Mouse (Mus musculus) retina, postnatal 7 days (tissue): Measurements from ENCODE around the gene Gm45713.
A peak's percentile ranks its signal among the peaks of the same experiment; 100 is the strongest.
"Not testable (repeated sequence)": the region's sequence is repeated elsewhere in the genome, so short reads cannot be mapped to it uniquely, and the experiment has no call there.

Source experiments
- DNase-seq: peaks from one replicate; pipeline ENCODE4 v3.0.0-alpha.2; 2012; ENCODE audit warnings: low read depth, low spot score

The Gm45713 gene

GRCm38 (mm10) chr7:45162996-45163615 lies 27.1 kb upstream of the Gm45713 start:
- no peak for DNase-seq

DNA sequence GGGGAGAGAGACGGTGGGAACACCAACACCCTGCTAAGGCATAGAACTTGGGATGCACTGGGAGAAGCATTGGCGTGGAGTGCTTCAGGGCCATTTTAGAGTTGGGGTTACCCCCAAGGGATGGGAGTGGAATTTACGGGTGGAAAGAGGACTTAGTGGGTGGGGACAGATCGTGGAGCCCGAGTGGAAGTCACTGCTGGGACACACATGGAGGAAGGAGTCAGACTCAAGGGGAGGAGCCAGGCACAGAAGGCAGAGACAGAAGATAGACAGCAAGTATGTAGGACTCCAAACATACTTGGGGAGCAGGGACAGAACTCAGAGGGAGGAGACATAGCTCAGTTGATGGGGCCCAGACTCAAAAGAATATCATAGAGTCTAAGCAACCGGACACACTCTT lies 26.5 kb upstream of the Gm45713 start:
- no peak for DNase-seq

DNA sequence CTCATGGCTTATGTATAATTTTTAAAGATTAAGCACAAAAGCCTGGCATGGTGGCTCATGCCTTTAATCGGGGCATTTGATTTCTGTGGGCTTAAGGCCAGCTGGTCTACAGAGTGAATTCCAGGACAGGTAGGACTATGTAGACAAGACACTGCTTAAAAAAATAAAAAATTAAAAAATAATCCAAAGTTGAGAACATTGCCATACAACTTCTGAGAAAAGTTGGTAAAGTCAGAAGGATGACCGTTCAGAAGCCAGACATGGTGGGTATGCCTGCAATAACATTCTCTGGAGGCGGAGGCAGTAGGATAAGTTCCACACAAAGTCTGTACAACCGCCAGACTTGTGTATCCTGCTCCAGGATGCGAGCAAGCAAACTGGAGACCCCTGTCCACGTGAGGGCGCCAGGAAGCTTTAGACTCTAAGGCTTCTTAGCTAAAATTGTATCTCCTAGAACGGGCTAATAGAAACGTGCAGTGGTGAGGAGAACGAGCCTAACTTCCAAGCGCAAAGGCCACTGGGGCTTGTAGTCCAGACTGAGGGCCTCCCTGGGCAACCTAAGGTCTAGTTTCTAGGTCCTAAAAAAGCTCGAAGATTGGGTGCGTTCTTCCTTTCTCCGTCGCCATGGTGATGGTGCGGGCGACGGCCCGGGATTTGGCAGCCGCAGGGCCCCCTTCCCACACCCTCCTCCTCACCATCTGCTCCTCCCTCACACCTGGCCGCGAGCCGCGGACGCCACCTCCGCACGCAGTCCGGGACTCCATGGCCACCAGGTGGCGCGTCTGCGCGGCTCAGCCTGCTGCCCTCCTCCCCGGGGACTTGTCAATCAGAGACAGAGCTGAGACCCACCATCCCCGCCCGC lies 25.8 kb upstream of the Gm45713 start:
- DNase-seq: peak; percentile 75

DNA sequence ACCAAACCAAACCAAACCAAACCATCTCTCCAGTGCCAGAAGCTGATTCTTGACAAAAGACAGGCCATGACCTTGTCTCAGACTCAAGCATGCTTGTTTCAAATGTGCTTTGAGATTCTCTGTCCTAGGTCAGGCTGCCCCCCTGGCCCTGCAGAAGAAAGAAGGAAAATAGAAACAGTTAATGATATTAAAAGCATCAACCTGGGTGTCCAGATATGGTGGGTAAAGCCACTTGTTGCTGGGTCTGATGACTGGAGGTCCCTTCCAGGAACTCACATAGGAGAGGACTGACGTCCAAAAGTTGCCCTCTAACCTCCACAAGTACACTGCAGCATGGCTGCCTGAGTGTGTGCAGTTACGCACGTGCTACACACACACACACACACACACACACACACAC lies 24.8 kb upstream of the Gm45713 start:
- no peak for DNase-seq

DNA sequence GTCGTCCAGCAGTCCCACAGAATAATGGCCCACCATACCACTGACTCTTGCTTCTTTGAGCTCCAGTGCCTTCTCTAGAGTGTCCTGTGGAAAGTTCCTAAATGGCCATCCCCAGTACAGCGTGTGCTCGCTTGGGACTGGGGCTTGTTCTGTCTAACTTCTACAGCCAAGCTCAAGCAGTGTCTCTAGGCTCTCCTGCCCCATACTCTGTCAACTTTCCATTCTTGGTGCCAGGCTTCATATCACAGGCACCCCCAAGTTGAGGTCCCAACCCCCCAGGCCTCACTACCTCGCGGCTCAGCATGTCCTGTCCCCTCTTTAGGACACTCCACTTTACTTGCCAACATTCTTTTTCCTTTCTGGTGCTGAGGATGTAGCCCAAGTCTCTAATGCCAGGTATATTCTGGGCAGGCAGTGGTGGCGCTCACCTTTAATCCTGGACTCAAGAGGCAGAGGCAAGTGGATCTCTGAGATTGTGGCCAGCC lies 24.3 kb upstream of the Gm45713 start:
- no peak for DNase-seq

DNA sequence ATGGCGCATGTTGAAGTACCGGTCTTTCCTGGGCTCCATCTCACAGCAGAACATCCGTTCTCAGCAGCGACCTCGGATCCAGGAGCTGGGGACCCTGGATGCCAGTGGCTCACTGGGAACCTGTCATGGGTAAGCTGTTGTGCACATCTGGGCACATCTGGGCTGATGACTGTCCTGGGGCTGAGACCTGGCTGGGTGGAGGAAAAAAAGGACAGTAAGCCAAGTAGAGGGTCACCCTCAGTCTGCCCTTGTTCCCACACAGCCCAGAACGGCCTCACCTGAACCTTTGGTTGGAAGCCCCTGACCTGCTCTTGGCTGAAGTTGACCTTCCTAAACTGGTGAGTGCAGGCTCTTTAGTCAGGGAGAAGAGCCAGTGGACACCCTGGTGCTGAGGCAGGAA lies 23.0 kb upstream of the Gm45713 start:
- DNase-seq: no peak

DNA sequence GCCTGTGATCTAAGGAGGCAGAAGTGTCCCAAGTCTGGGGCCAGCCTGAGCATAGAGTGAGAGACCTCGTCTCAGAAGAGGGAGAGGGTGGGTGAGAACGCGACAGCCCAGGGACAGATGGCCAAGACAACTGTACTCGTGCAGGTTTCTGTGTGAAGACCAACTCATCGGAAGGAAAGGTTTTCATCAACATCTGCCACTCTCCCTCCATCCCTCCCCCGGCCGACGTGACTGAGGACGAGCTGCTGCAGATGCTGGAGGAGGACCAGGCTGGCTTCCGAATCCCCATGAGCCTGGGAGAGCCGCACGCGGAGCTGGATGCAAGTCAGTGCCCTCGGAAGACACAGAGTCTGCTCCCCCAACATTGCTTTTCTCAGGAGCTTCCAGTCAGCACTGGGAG lies 21.4 kb upstream of the Gm45713 start:
- DNase-seq: no peak

GRCm38 (mm10) chr7:45156206-45156605 lies 20.2 kb upstream of the Gm45713 start:
- no peak for DNase-seq

DNA sequence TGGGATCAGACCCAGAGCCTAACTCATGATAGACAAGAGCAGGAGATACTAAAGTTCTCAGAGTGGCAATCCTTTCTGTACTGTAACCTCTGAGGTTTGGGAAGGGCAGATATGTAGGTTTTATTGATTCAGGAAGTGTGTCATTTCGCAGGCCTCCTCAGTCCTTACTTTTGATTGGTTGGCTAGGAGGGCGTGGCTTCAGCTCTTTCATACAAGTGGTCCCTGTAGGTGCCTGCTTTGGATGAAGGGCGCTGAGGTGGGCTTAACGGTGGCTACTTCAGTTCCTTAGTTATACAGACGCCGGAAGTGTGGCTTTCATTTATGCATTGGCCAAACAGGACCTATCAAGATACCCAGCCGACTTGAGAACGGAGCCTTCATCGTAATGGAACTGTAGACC lies 19.6 kb upstream of the Gm45713 start:
- no peak for DNase-seq

GRCm38 (mm10) chr7:45154993-45155514 lies 19.0 kb upstream of the Gm45713 start:
- DNase-seq: no peak

DNA sequence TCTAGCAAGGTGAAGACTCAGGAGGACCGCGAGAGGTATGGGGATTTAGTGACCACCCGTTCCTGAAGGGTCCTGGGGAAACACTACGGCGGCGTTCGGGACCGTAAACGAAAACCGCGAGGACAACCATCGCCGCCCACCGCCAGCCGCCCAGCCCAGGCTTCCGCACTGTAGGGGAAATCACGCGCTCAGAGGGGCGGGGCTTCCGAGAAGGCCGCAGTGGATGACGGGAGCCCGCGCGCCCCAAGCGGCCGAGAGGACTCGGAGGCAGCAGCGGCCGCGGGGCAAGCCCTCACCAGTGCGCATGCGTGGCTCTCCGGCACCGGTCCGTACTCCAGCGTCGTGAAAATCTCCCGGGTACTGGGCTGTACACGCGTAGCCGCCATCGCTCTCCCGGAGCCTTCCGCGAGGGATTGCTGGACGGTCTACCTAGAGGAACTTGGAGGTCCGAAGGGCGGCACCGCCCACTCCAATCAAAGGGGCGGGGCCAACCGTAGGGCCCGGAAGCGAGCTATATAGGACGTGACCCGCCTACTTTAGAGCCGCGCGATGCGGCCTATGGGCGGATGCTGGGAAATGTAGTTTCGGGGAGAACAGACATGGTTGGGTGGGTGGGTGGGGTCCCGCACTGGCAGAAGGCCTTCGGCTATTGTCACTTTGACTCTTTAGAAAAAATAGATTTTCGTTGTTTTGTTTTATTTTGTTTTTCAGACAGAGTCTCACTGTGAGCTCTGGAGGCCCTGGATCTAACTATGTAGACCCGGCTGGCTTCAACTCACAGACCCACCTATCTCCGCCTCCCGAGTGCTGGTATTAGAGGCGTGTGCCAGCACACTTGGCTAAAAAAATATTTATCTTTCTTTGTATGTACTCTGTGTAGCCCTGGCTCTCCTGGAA lies 18.3 kb upstream of the Gm45713 start, which contains the start of the genes Pih1d1 and Aldh16a1:
TSS of gene Pih1d1 (plus strand) at position 208 of the 897 bp plus-strand sequence.
TSS of gene Aldh16a1 (minus strand) at position 489 of the 897 bp plus-strand sequence.
- DNase-seq: peak; percentile 92

GRCm38 (mm10) chr7:45153586-45153985 lies 17.6 kb upstream of the Gm45713 start:
- DNase-seq: no peak

GRCm38 (mm10) chr7:45153052-45153451 lies 17.0 kb upstream of the Gm45713 start:
- DNase-seq: not testable (repeated sequence)

- DNase-seq: no peak
These were observed 15.3 kb upstream of the Gm45713 start for GRCm38 (mm10) chr7:45151303-45151702.

DNA sequence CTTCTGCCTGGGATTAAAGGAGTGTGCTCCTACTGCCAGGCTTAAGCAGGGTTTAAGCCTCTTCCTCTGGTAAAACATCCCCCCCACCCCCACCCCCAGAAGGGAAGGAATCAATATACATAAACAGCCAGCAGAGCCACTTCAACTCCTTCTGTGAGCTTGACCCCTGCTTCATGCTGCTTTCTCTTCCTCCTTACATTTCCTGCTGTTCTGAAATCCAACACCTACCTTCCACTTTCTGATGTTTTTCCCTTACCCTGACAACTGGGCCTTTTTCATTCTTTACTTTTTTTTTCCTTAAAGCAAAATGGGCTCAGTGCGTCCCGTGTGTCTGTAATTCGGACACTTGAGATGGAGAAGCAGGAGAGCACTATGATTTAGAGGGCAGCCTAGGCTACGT lies 14.3 kb upstream of the Gm45713 start:
- DNase-seq: no peak

DNA sequence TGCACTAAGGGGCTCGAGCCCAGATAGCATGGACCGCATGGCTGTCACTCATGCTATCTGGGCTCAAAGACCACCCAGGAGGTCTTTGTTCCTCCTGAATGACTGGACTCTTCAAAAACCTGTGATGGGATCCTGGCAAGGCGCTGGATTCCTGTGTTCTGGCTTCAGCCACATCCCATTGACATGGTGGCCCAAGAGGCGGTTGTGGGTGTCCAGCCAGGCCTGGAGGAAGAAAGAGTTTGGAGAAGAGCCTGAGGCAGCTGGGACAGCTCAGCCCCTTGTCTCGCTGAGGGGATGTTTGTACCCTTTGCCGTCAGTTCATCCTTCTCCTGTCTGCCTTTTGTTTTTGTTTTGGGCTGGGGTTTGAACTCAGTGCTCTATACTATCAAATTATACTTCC lies 13.5 kb upstream of the Gm45713 start:
- no peak for DNase-seq

DNA sequence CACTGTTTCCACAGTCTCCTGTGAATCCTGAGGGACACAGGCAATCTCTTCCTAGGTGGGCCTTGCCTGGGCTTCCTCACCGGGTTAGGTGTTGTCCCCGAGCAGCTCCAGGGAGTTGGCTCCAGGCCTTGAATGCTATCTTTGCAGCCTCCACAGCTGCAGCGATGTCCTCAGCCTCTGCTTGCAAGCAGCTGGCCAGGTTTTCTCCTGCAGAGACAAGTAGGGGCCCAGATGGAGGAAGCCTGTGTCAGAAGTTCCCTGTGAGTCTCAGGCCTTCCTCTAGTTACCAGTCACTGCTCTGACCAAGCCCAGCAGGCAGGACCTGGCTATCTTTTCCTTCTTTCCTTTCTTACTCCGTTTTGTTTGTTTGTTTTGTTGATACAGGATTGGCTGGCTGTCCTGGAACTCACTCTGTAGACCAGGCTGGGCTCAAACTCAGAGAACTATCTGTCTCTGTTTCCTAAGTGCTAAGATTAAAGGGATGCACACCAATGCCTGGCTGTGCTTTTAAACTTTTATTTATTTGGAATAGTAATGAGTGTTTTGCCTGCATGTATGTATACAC lies 12.6 kb upstream of the Gm45713 start:
- DNase-seq: no peak

GRCm38 (mm10) chr7:45147899-45148298 lies 11.9 kb upstream of the Gm45713 start:
- DNase-seq: no peak

DNA sequence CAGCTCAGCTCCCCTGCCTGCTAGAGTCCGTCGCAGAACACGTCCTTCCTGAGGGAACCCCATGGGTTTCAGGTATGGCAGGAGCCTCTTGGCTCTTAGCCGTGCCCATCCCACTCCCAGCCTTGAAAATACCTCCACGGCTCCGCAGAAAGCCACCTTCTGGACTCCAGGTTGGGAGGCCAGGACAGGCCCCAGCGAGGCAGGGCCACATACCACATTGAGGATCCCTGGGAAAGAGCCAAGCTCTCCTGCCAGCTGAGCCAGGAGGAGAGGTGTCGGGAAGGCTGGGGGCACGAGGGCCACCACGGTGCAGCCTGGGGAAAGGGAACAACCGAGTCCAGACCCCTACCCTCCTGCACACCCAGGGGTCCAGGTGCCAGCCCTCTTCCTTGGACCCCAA lies 11.2 kb upstream of the Gm45713 start:
- no peak for DNase-seq

GRCm38 (mm10) chr7:45145460-45145859 lies 9.4 kb upstream of the Gm45713 start:
- DNase-seq: no peak
